Mouse (Mus musculus): Measurements from ENCODE around the gene Spink2. TPM values are rescaled to one million over a fixed set of nuclear protein-coding genes. Genes with fewer than 3 reads are reported as not detected.

Spink2 gene
- polyA plus RNA-seq, 1 experiment, result not detected

GRCm38 (mm10) chr5:77183338-77183737 lies 27.9 kb downstream of the Spink2 start:
- Histone ChIP-seq H3K4me3 (replicated peaks) (no peak overlapping the region), H3K4me1 (ENCODE audit: control insufficient read depth) (no peaks in the 10 kb centered on the region), H3K36me3 (ENCODE audit: control insufficient read depth) (no peaks in the 10 kb centered on the region), H3K9me3 (ENCODE audit: control insufficient read depth, low read length) (no peaks in the 10 kb centered on the region), H3K27me3 (ENCODE audit: control insufficient read depth) (0 out of 2 replicates have a peak, but pooled peaks cover 2% of the 10 kb centered on the region)
- TF ChIP-seq GATA1 (IDR thresholded peaks at IDR 0.05; ENCODE audit: low read length) (no peak), TAL1 (IDR thresholded peaks at IDR 0.05; ENCODE audit: low read length) (no peak)

- Histone ChIP-seq H3K27me3 (ENCODE audit: control insufficient read depth) (0 out of 2 replicates have a peak, but pooled peaks cover 2% of the 10 kb centered on the region), H3K4me1 (ENCODE audit: control insufficient read depth) (peaks cover 7% of the 10 kb centered on the region), H3K9me3 (ENCODE audit: control insufficient read depth, low read length) (no peaks in the 10 kb centered on the region), H3K36me3 (ENCODE audit: control insufficient read depth) (no peaks in the 10 kb centered on the region), H3K4me3 (replicated peaks) (no peak overlapping the region)
- TF ChIP-seq TAL1 (IDR thresholded peaks at IDR 0.05; ENCODE audit: low read length) (no peak), GATA1 (IDR thresholded peaks at IDR 0.05; ENCODE audit: low read length) (no peak)
Observed at GRCm38 (mm10) chr5:77181508-77181907, 29.8 kb downstream of the Spink2 start.

- Histone ChIP-seq H3K9me3 (ENCODE audit: control insufficient read depth, low read length) (no peaks in the 10 kb centered on the region), H3K27me3 (ENCODE audit: control insufficient read depth) (0 out of 2 replicates have a peak, but pooled peaks cover 2% of the 10 kb centered on the region), H3K36me3 (ENCODE audit: control insufficient read depth) (no peaks in the 10 kb centered on the region), H3K4me1 (ENCODE audit: control insufficient read depth) (peaks cover 11% of the 10 kb centered on the region), H3K4me3 (replicated peaks) (no peak overlapping the region)
- no peak for TF ChIP-seq GATA1 (IDR thresholded peaks at IDR 0.05; ENCODE audit: low read length)
- no peak for TF ChIP-seq TAL1 (IDR thresholded peaks at IDR 0.05; ENCODE audit: low read length)
Observed at GRCm38 (mm10) chr5:77178976-77179375, 32.3 kb downstream of the Spink2 start.

GRCm38 (mm10) chr5:77178008-77178407 lies 33.3 kb downstream of the Spink2 start:
- TF ChIP-seq TAL1 (IDR thresholded peaks at IDR 0.05; ENCODE audit: low read length), result no peak
- TF ChIP-seq GATA1 (IDR thresholded peaks at IDR 0.05; ENCODE audit: low read length), result no peak
- peaks cover 11% of the 10 kb centered on the region for H3K4me1 ChIP-seq (ENCODE audit: control insufficient read depth)
- H3K4me3 ChIP-seq (replicated peaks), result no peak overlapping the region
- H3K9me3 ChIP-seq (ENCODE audit: control insufficient read depth, low read length), result no peaks in the 10 kb centered on the region
- H3K27me3 ChIP-seq (ENCODE audit: control insufficient read depth), result 0 out of 2 replicates have a peak, but pooled peaks cover 2% of the 10 kb centered on the region
- no peaks in the 10 kb centered on the region for H3K36me3 ChIP-seq (ENCODE audit: control insufficient read depth)

GRCm38 (mm10) chr5:77174779-77175178 lies 36.5 kb downstream of the Spink2 start:
- peaks cover 11% of the 10 kb centered on the region for H3K4me1 ChIP-seq (ENCODE audit: control insufficient read depth)

GRCm38 (mm10) chr5:77170593-77170992 lies 40.7 kb downstream of the Spink2 start:
- Histone ChIP-seq H3K9me3 (ENCODE audit: control insufficient read depth, low read length) (no peaks in the 10 kb centered on the region), H3K36me3 (ENCODE audit: control insufficient read depth) (no peaks in the 10 kb centered on the region), H3K4me1 (ENCODE audit: control insufficient read depth) (peaks cover 22% of the 10 kb centered on the region), H3K4me3 (replicated peaks) (no peak overlapping the region), H3K27me3 (ENCODE audit: control insufficient read depth) (no peaks in the 10 kb centered on the region)
- no peak for TF ChIP-seq GATA1 (IDR thresholded peaks at IDR 0.05; ENCODE audit: low read length)

More at GRCm38 (mm10) chr5:77174779-77175178, 36.5 kb downstream of the Spink2 start:
- no peaks in the 10 kb centered on the region for H3K9me3 ChIP-seq (ENCODE audit: control insufficient read depth, low read length)
- H3K36me3 ChIP-seq (ENCODE audit: control insufficient read depth), result no peaks in the 10 kb centered on the region
- H3K27me3 ChIP-seq (ENCODE audit: control insufficient read depth), result 0 out of 2 replicates have a peak, but pooled peaks cover 2% of the 10 kb centered on the region
- TF ChIP-seq GATA1 (IDR thresholded peaks at IDR 0.05; ENCODE audit: low read length), result no peak
- TF ChIP-seq TAL1 (IDR thresholded peaks at IDR 0.05; ENCODE audit: low read length), result no peak
- H3K4me3 ChIP-seq (replicated peaks), result no peak overlapping the region

- TF ChIP-seq TAL1 (IDR thresholded peaks at IDR 0.05; ENCODE audit: low read length), result no peak
- no peaks in the 10 kb centered on the region for H3K9me3 ChIP-seq (ENCODE audit: control insufficient read depth, low read length)
- H3K36me3 ChIP-seq (ENCODE audit: control insufficient read depth), result no peaks in the 10 kb centered on the region
- no peaks in the 10 kb centered on the region for H3K27me3 ChIP-seq (ENCODE audit: control insufficient read depth)
- no peak overlapping the region for H3K4me3 ChIP-seq (replicated peaks)
- peaks cover 38% of the 10 kb centered on the region for H3K4me1 ChIP-seq (ENCODE audit: control insufficient read depth)
Observed at GRCm38 (mm10) chr5:77167306-77167945, 43.8 kb downstream of the Spink2 start.

GRCm38 (mm10) chr5:77165703-77166625 lies 45.3 kb downstream of the Spink2 start:
- no peaks in the 10 kb centered on the region for H3K36me3 ChIP-seq (ENCODE audit: control insufficient read depth)
- H3K4me3 ChIP-seq (replicated peaks), result no peak overlapping the region
- H3K9me3 ChIP-seq (ENCODE audit: control insufficient read depth, low read length), result peaks cover 5% of the 10 kb centered on the region; the same call in 1 of the 2 replicates
- H3K4me1 ChIP-seq (ENCODE audit: control insufficient read depth), result peaks cover 43% of the 10 kb centered on the region
- no peaks in the 10 kb centered on the region for H3K27me3 ChIP-seq (ENCODE audit: control insufficient read depth)
- TF ChIP-seq GATA1 (IDR thresholded peaks at IDR 0.05; ENCODE audit: low read length) (no peak), TAL1 (IDR thresholded peaks at IDR 0.05; ENCODE audit: low read length) (peak; percentile 42; the same call in 1 of the 3 replicates)

- H3K4me3 ChIP-seq (replicated peaks), result no peak overlapping the region
- peaks cover 41% of the 10 kb centered on the region for H3K4me1 ChIP-seq (ENCODE audit: control insufficient read depth)
- no peaks in the 10 kb centered on the region for H3K27me3 ChIP-seq (ENCODE audit: control insufficient read depth)
- H3K9me3 ChIP-seq (ENCODE audit: control insufficient read depth, low read length), result peaks cover 5% of the 10 kb centered on the region; the same call in 1 of the 2 replicates
- H3K36me3 ChIP-seq (ENCODE audit: control insufficient read depth), result no peaks in the 10 kb centered on the region
- no peak for TF ChIP-seq GATA1 (IDR thresholded peaks at IDR 0.05; ENCODE audit: low read length)
- TF ChIP-seq TAL1 (IDR thresholded peaks at IDR 0.05; ENCODE audit: low read length), result no peak
Observed at GRCm38 (mm10) chr5:77163597-77163996, 47.7 kb downstream of the Spink2 start.
